Mouse (Mus musculus): Measurements from ENCODE around the gene Sorbs1. TPM values are rescaled to one million over a fixed set of nuclear protein-coding genes. Genes with fewer than 3 reads are reported as not detected.

The Sorbs1 gene
- total RNA-seq, 2 experiments from 2014 or later = 141 to 154 TPM

- no peak for DNase-seq
- intact Hi-C loops (cut with DNase I) = no loop called here
Observed at GRCm38 (mm10) chr19:40446525-40446924, 67.1 kb downstream of the Sorbs1 start.

- intact Hi-C loops (cut with DNase I) = no loop called here
- no peak for DNase-seq
Observed at GRCm38 (mm10) chr19:40442377-40442776, 71.2 kb downstream of the Sorbs1 start.

- intact Hi-C loops (cut with DNase I) = no loop called here
Observed at GRCm38 (mm10) chr19:40440951-40441350, 72.6 kb downstream of the Sorbs1 start.

GRCm38 (mm10) chr19:40438907-40439306, 74.7 kb downstream of the Sorbs1 start:
- intact Hi-C loops (cut with DNase I) = no loop called here
- DNase-seq = no peak

More at GRCm38 (mm10) chr19:40440951-40441350, 72.6 kb downstream of the Sorbs1 start:
- DNase-seq = no peak

- no peak for DNase-seq
- intact Hi-C loops (cut with DNase I) = no loop called here
Observed at GRCm38 (mm10) chr19:40437651-40438068, 75.9 kb downstream of the Sorbs1 start.

- peak; percentile 43 for DNase-seq
- intact Hi-C loops (cut with DNase I) = no loop called here
Observed at GRCm38 (mm10) chr19:40436465-40437200, 76.9 kb downstream of the Sorbs1 start.

- no peak for DNase-seq
- intact Hi-C loops (cut with DNase I) = no loop called here
Observed at GRCm38 (mm10) chr19:40435797-40436196, 77.8 kb downstream of the Sorbs1 start.

GRCm38 (mm10) chr19:40435045-40435444, 78.5 kb downstream of the Sorbs1 start:
- no peak for DNase-seq
- intact Hi-C loops (cut with DNase I) = no loop called here

GRCm38 (mm10) chr19:40434042-40434869, 79.3 kb downstream of the Sorbs1 start:
- peak; percentile 41 for DNase-seq
- intact Hi-C loops (cut with DNase I) = no loop called here

GRCm38 (mm10) chr19:40433316-40433912, 80.2 kb downstream of the Sorbs1 start:
- DNase-seq = peak; percentile 56
- intact Hi-C loops (cut with DNase I) = no loop called here

- no peak for DNase-seq
- intact Hi-C loops (cut with DNase I) = no loop called here
Observed at GRCm38 (mm10) chr19:40431969-40432368, 81.6 kb downstream of the Sorbs1 start.

GRCm38 (mm10) chr19:40429572-40429971, 84.0 kb downstream of the Sorbs1 start:
- no peak for DNase-seq
- intact Hi-C loops (cut with DNase I) = no loop called here

- DNase-seq = no peak
- intact Hi-C loops (cut with DNase I) = no loop called here
Observed at GRCm38 (mm10) chr19:40429169-40429568, 84.4 kb downstream of the Sorbs1 start.

- peak; percentile 58 for DNase-seq
- intact Hi-C loops (cut with DNase I) = no loop called here
Observed at GRCm38 (mm10) chr19:40426103-40426960, 87.2 kb downstream of the Sorbs1 start.

GRCm38 (mm10) chr19:40425326-40425725, 88.3 kb downstream of the Sorbs1 start:
- DNase-seq = no peak
- intact Hi-C loops (cut with DNase I) = no loop called here

GRCm38 (mm10) chr19:40421037-40421436, 92.5 kb downstream of the Sorbs1 start:
- DNase-seq = no peak
- intact Hi-C loops (cut with DNase I) = no loop called here

- DNase-seq = no peak
- intact Hi-C loops (cut with DNase I) = no loop called here
Observed at GRCm38 (mm10) chr19:40419315-40419714, 94.3 kb downstream of the Sorbs1 start.

GRCm38 (mm10) chr19:40417155-40417821, 96.3 kb downstream of the Sorbs1 start:
- intact Hi-C loops (cut with DNase I) = no loop called here

GRCm38 (mm10) chr19:40415725-40416124, 97.9 kb downstream of the Sorbs1 start:
- intact Hi-C loops (cut with DNase I) = no loop called here
- DNase-seq = no peak

More at GRCm38 (mm10) chr19:40417155-40417821, 96.3 kb downstream of the Sorbs1 start:
- no peak for DNase-seq

Data from left cerebral cortex, postnatal 4 days (tissue).